Mouse (Mus musculus) heart, adult 11 months (tissue): ENCODE measurements at regions not wholly inside any gene's neighbourhood (a gene's known extent, or its start where the extent isn't known, plus 50 kb on each side); places are given as distances from the start of the nearest gene placed in this dataset.

Experiments
- DNase-seq: peaks from one replicate; pipeline ENCODE4 v3.0.0; 2022

- DNase-seq: no peak
These were observed 589.3 kb downstream of the Kcnj3 start for GRCm38 (mm10) chr2:56025059-56025458.

- DNase-seq: peak; percentile 62
These were observed 593.2 kb downstream of the Kcnj3 start for GRCm38 (mm10) chr2:56028958-56029357.
